Mouse (Mus musculus) monocyte, adult 5-6 weeks (primary cell): ENCODE results near the gene Asgr1. TPM values are rescaled to one million over a fixed set of nuclear protein-coding genes. Genes with fewer than 3 reads are reported as not detected.

Source experiments
- ATAC-seq: fragments of 153-309, 156-312 bp; replicated peaks from 2 replicates; pipeline ENCODE4 v1.8.0; 2017; ENCODE audit warnings: mild to moderate bottlenecking; ENCODE audit not compliant: low TSS enrichment, insufficient number of reproducible peaks, severe bottlenecking, poor library complexity, low FRiP score
- total RNA-seq: library from RNA; stranded (forward); fragments of 200-1000, 200-491, 200-594 nt; gene quantifications from 3 replicates; pipeline ENCODE4 v1.2.3, GENCODE M21; 2017

Asgr1 gene
- total RNA-seq, 1 experiment from 2014 or later, result not detected

DNA sequence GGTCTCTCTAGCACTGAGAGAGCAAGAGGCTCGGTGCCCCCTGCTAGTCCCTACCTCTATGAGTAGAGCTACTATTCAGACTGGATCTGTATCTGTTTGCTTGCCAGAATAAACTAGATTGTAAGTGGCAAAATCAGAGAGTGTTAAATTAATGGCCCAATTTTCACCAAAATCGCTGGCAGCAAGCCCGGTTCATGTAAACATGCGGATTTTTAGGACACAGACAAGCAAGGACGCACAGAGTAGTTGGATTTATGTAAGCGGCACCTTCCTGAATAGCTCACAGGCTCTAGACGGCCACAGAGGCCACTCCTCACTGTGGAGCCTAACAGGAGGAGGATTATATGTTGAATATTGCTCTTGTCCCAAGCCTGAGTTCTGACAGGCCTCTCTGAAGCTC is 729 bp upstream of the Asgr1 start:
- no peak for ATAC-seq

DNA sequence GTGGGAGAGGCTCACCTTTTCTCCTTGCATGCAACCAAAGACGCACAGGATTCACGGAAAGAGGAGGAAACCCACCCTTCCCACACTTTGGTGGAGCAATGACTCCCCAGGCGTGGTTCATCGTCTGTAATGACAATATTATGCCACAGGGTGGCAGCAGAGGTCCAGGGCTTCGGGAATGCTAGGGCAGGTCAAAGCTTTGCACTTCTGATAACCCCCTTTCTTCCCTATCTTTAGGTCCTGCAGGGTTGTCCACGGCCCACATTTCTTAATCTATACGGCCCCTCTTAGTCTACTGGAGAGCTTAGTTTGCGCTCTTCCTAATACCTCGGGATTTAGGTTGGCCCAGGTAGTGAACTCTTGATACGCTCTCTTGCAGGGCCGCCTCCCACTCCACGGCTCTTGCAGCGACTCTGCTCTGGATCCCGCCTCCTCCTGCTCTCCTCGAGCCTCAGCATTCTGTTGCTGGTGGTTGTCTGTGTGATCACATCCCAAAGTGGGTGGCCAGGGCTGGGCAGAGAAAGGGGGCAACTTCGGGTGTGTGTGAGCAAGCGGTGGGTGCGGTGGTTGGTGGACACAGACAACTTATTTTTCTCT is 1.8 kb downstream of the Asgr1 start:
- ATAC-seq, result peak; percentile 81

DNA sequence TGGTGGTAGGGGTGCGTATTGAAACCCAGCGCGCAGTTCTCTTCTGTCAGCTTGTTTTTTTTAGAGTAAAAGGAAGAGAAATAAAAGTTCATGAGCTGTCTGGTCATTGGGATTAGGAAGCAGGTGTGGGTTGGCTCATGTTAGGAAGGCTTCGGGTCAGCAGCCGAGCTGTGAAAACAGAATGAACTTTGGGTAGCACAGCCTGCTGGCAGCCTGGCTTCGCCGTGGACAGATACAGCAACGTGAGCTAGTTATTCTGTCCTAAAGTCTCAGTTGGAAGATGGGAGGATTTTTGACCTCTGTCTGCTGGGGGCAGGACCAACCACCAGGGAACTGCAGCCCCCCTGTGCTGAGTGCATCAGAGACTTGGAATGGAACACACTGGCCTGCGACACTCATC is 3.9 kb downstream of the Asgr1 start:
- ATAC-seq, result no peak

DNA sequence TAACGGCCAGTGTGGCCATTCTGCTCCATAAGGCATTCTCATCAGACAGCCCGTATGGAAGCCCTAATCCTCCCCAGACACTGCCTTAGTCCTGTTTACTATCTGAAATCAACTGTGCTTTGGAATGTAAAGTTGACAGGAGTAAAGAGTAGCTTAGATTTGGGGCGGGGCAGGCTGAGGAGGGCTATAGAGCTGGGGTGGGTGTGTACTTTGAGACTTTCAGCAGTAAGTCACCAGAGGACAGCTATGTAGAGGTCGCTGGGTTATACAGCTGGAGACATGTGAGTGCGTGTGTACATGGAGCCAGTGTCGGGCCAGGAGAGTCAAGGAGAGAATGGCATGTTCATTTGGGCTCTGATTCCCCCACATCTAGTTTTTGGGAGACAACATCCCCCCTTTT is 6.0 kb downstream of the Asgr1 start:
- no peak for ATAC-seq

DNA sequence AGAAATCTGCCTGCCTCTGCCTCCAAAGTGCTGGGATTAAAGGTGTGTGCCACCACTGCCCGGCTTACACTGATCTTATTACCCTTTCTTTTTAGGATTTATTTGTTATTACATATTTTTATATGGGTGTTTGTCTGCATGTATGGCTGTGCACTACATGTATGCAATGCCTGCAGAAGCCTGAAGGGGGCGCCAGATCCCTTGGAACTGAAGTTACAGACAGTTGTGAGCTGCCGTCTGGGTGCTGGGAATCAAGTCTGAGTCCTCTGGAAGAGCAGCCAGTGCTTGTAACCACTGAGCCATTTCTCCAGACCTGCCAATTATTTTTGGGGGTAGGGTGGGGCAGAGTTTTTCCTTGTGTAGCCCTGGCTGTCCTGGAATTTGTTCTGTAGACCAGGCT is 9.2 kb downstream of the Asgr1 start:
- no peak for ATAC-seq

DNA sequence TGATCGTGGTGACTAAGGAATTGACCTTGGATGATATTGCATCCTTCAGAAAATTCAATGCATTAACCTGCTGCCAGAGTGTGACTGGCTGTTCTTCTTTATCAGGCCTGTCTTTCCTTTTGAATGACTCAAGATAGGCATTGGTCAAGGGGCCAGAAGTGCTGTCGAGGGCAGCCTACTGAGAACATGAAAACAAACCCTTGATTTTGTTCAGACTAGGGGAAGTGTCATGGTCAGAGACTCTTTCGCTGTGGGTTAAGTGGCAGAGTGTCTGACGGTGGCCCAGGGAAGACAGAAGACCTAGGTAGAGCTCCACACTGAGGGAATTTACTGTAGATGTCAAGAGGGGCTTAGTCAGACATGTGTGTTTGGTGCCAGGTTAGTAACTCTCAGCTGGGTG is 12.8 kb downstream of the Asgr1 start:
- no peak for ATAC-seq

DNA sequence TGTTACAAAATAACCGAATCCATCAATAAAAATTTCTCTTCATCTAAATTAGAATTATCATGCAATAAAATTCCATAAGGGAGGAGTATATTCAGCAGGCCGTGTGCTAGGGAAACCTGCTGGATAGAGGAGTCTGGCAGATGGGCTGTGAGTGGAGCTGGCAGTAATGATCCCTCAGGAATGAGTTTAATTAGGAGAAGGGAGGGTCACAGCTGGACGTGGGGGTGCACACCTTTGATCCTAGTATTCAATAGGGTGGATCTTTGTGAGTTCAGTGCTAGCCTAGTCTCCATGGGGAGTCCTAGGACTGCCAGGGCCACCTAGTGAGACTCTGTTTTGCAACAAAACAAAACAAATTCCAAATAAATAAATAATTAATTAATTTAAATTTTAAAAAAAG is 14.4 kb downstream of the Asgr1 start:
- no peak for ATAC-seq

DNA sequence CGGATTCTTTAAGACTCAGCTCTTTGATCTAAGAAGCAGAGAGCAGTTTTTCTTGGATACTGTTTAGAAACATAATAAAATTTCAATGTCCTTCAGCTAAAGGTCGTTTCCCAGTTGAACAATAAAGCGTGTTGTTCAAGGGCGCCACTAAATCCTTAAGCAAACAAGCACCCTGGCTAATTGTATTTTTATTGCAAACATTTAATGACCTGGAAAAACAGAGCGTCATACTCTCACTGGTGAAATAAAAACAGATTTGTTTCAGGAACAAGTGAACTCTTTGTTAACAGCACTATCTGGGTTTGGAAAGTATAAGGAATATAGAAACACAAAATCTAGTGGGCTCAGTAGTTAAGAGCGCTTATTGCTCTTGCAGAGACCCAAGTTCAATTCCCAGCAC is 16.2 kb downstream of the Asgr1 start:
- ATAC-seq, result no peak

DNA sequence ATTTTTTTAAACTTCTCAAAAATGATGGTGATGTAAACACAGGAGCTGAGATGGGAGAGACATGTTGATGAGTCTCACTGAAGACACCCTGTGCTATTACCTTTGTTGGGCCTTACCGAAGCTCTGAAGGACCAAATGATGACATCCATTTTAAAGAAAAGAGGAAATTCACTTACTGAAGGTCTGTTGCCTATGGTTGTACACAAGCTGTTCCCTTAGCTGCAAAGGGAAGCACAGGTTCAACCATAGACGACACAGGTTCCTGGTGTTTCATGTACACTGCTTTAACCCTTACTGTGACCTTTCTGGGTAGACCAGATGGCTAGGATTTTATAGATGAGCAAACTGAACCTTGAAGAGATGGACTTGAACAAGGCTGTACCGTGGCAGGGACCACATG is 16.7 kb downstream of the Asgr1 start:
- peak; percentile 45; the same call in 1 of the 2 replicates for ATAC-seq

DNA sequence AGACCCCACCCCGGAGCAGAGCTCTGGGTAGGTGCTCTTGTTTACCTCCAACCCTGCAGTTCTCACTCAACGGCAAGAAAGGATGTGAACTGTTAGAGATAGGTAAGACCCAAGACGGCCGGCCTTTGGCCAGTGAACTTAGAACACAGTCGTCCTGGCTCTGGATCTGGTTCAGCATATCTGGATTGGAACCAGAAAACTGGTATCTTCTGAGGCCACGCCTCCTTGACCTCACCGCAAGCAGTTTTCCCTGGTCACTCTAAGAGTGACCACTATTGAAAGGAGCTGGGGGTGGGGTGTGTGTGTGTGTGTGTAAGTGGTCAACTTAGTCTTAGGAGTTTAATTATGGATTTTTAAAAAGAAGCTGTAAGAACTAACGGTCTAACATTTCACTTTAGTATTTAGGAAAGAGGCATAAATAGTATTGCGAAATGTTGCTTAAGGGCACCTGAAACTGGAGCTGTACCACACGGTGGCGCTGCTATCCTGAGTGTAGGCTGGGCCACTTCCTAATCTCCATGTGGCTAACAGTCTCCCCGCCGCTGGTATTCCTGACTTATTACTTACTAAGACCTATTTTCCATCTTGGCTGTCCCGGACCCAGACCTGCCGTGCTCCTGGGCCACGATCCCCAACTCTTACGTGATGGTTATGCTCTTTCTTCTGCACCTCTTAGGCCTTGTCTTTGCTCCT is 20.6 kb downstream of the Asgr1 start:
- ATAC-seq, result peak; percentile 90

DNA sequence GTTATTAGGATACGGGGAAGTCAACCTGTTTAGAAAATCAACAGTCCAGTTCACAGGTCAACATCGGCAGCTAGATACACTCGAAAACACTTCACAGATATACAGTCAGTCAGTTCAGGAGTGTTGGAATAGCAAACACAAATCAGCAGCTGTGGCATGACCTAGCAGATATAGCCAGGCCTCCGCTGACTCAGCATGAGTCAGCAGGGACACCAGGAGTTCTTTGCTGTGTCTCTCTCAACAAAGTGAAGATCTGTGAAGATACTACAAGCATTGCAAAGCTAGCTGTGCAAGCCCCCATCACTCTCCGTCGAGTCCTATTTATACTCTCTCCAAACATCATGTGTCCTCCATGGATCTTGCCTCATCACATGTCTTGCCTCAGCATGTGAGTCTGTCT is 21.7 kb downstream of the Asgr1 start:
- ATAC-seq, result no peak

DNA sequence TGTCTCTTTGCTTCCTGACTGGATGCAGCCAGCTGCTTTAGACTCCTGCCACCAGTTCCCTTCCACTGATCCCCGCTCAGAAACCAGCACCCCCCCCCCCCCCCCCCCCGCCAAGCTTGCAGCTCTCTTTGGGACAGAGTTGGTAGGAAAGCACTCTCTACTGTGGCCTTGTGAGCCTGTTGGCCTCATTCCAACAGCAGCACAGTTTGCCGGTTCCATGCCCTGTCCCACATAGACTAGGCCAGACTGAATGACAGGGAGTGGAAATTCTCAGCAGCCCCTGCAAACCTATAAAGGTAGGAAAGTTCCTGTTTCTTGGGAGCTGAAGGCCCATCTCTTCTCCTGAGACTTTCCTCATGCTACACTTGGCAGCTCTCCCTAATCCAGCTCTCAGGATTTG is 23.6 kb downstream of the Asgr1 start:
- no peak for ATAC-seq

DNA sequence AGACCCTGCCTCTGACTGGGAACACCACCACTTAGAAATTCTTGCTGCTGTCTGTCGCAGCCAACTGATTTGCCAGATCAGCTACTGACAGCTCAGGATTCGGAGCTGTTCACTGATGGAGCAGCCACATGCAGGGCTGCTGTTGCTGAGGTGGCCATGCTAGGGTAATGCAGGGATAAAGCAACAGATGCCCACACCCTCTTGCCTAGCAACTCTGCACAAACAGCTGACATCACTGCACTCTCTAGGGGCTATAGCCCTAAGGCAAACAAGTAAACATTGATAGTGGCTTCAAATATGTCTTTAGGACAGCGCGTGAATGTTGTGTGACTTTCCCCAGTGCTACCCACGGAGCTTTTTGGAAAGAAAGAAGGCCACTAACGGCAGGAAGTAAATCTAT is 25.3 kb downstream of the Asgr1 start:
- no peak for ATAC-seq

DNA sequence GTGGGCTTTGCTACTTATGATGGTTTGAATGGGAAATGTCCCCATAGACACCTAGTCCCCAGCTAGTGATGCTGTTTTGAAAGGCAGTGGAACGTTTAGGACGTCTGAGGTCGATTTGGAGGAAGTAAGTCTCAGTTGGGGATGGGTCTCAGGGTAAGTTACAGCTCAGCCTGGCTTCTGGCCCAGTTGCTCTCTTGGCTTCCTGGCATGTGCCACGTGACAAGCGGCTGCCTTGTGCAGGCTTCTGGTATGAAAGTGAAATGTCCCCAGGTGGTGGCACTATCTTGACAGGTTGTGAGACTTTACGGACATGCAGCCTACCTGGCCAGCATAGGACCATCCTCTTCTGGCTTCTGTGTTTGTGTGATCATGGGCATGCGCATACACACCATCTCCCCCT is 26.0 kb downstream of the Asgr1 start:
- ATAC-seq, result peak; percentile 38; the same call in 1 of the 2 replicates

DNA sequence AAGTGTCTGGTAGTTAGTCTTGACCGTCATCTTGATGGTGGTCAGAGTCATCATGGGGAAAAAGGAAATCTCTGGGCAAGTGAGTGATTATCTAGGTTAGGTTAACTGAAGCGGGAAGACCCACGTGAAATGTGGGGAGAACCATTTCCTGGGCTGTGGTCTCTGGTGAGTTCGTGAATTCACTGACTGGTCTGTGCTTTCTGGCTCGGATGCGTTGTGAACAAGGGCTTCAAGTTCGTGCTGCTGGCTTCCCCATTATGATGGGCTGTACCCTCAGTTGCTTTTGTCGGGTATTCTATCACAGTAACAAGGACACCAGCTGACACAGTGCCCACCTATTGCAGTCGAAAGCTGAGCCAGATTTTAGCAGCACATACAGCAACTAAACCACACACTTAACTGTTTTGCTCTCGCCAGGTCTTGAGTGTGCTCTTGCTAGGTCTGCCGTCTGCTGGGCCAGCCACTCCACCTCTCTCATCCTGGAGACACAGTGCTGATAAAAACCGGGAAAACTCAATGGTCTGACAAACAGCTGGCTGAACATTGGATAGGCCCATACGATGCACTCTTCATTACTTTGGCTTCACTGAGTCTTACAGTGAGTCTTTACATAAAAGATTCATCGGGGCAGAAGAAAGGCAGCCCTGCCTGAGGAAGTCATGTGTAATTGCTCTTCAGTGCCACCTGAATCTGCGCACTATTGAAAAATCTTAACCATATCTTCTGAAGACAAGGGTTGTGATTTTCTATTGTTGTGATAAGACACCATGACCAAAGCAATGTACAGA is 27.1 kb downstream of the Asgr1 start:
- no peak for ATAC-seq

DNA sequence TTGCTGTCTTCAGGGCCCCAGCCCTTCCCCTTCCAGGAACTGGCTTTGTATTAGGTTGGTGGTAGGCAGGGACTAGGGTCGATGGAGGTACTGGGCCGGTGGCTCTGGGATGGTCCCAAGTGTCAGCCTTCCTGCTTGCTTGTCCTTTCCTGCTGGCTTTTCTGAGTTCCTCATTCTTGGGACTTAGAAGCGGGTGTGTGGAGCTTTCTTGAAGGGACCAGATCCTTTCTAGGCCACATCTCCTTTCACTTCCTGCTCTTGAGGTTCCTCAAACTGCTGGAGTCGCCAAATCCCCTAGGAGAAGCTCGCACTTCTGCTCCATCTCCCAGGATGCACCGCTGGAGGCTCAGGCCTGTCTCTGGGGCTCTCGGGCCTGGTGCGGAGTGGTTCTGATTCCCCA is 30.7 kb downstream of the Asgr1 start:
- ATAC-seq, result peak; percentile 88

DNA sequence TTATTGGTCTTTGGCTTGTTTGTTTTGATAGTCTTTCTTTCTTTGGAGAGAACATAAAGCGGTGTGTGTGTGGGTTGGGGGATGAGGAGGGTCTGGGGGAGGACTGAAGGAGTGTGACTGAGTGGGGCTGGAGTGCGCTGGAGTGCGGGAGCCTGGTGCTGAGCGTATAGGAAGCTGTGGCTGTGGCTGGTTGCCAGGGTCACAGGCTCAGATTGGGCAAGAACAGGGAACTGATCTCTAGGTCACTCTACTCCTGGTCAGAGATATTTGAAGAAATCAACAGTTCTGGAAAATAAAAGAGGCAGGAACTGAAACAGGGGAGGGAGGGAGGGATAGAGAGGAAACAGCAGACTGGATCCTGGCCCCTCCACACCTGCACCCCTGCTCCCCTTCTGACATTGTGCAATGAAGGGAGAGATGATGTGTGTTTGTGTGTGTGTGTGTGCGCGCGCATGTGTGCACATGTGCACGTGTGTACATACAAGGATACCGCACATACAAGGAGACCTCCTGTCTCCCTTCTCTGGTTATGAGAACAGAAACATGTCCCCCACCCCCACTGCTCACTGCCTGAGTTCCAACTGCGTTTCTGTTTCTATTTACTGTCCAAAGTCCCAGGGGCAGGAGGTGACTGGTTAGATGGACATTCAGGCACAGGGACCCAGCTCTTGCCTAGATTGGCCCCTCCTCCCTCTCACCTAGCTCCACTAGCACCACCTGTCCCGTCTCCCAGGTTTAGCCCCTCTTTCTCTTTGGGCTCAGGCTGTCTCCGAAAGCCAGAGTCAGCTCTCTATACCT is 38.3 kb downstream of the Asgr1 start, which contains the start of gene Asgr2:
Asgr2 (plus strand) TSS at position 659 of the 798 bp plus-strand sequence.
- ATAC-seq, result peak; percentile 83

DNA sequence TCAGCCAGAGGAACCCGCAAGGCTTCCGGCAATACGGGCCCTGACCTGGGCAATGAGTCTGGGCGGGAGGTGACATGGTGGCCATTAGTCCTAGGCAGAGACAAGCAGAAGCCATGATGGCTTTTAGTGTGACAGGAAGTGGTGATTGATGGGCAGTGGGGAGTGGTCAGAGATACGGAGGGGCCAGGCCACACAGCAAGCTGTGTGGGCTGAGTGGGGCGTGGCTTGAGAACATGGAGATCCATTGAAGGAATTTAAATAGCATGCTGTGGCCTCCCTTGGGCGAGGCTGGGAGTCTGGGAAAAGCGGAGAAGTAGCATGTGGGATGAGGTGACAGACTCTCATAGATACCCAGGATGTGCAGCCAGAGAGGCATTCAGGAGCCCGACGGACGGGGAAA is 43.5 kb downstream of the Asgr1 start:
- ATAC-seq, result no peak

DNA sequence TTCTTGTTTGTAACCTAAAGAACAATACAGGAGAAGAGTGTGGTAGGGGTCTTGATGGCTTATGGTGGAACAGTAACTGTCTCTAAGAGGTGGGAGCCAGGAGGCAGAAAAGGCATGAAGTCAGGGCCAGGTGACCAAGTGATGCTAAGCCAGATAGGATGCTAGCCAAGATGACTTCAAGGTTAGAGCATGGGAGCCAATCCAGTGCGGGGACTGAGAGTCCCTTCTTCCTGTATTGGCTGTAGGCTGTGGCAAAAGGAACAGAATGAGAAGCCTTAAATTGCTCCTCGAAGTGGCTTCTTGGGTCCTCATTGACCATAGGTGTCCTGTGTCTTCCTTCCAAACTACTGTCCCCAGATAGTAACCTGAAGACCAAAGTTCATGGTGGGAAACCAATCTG is 45.2 kb downstream of the Asgr1 start:
- ATAC-seq, result no peak
